Mouse (Mus musculus) ovary, postnatal 36 days (tissue): Measurements from ENCODE around the gene Stx2.
A peak's percentile ranks its signal among the peaks of the same experiment; 100 is the strongest.
"Not testable (repeated sequence)": the region's sequence is repeated elsewhere in the genome, so short reads cannot be mapped to it uniquely, and the experiment has no call there.

Experiments used
- DNase-seq: peaks from one replicate; pipeline ENCODE4 v3.0.0; 2022; ENCODE audit warnings: low spot score, mixed read lengths

The Stx2 gene

GRCm38 (mm10) chr5:129009577-129009976 is 1.2 kb upstream of the Stx2 start:
- no peak for DNase-seq

- DNase-seq: no peak
Measured at GRCm38 (mm10) chr5:129008008-129008407, 366 bp downstream of the Stx2 start.

- DNase-seq: no peak
Measured at GRCm38 (mm10) chr5:129007105-129007957, 1.0 kb downstream of the Stx2 start.

GRCm38 (mm10) chr5:129006031-129006788 is 2.2 kb downstream of the Stx2 start:
- no peak for DNase-seq

DNA sequence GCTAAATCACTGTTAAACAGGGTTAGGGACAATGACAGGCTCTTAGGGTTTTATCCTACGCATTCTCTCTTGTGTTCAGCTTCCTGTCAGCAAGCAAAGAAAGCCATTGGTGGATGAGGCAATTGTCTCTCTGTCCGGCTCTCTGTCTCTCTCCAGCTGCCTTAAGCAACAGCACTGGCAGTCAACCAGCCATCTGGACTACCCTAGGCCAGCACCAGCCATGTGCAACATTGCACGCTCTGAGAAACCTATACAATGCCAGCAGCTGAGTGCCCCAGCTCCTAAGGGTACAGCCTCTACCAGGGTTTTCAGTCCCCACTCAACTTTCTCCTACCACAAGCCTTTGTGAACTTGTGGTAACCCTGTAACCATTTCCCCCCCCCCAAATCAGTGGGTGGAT is 3.0 kb downstream of the Stx2 start:
- DNase-seq: peak; percentile 19

GRCm38 (mm10) chr5:129002571-129003011 is 5.8 kb downstream of the Stx2 start:
- no peak for DNase-seq

DNA sequence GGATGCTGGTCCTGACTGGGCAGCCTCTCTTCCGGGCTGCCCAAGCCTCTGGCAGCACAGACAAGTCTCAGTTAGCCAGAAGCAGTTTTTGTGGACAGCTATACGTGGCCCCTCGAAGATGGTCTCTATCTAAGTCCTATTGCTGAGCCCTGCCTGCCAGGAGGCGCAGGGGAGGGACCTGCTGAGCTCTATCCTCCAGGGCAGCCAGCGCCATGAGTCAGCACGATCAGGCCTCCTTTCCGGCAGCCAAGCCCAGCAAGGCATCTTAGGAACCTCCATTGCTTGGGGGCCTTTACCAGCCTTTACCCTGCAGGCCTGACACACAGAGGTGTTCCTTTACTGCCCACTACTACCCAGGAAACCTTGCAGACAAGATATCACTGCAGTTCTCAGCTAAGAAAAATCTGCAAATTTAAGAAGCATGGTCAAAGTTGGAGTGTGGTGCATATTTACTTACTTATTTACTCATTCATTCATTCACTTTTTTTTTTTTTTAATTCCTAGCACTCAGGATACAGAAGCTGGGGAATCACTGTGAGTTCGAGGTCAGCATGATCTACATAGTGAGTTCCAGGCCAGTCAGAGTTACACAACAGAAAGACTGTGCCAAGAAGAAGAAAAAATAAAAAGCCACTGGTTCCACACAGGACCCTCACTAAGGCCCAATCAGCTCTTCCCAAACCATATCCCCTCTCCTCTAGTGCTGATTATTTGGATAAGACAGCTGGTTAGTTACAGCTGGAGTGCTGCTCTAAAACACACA is 7.5 kb downstream of the Stx2 start:
- no peak for DNase-seq

GRCm38 (mm10) chr5:128987141-128987954 is 21.0 kb downstream of the Stx2 start:
- DNase-seq: no peak

- DNase-seq: no peak
Measured at GRCm38 (mm10) chr5:128985946-128986345, 22.4 kb downstream of the Stx2 start.

- DNase-seq: no peak
Measured at GRCm38 (mm10) chr5:128984536-128984935, 23.8 kb downstream of the Stx2 start.

- peak; percentile 56 for DNase-seq
Measured at GRCm38 (mm10) chr5:128981607-128982006, 26.8 kb downstream of the Stx2 start.

- no peak for DNase-seq
Measured at GRCm38 (mm10) chr5:128980857-128981256, 27.5 kb downstream of the Stx2 start.

DNA sequence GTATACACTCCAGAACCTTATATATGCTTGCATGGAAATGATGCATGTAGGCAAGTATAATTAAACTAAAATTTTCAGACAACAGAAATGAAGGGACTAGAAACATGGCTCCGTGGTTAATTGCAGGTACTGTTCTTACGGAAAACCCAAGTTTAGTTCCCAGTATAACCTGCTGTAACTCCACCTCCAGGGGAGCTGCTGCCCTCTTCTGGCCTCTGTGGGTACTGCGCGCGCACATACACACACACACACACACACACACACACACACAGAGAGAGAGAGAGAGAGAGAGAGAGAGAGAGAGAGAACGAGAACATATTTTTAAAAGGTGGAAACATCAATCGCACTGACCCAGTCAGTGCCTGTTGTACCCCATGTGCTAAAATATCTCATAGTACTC is 29.4 kb downstream of the Stx2 start:
- no peak for DNase-seq

DNA sequence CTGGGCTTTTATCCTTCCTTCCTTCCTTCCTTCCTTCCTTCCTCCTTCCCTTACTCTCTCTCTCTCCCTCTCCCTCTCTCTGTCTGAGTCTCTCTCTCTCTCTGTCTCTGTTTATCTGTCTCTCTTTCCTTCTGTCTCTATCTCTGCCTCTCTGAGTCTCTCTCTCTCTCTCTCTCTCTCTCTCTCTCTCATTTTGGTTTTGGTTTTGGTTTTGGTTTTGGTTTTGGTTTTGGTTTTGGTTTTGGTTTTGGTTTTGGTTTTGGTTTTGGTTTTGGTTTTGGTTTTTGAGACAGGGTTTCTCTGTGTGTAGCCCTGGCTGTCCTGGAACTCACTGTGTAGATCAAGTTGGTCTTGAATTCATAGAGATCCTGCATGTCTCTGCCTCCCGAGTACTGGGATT is 30.9 kb downstream of the Stx2 start:
- DNase-seq: not testable (repeated sequence)

GRCm38 (mm10) chr5:128976266-128976665 is 32.1 kb downstream of the Stx2 start:
- DNase-seq: peak; percentile 31

DNA sequence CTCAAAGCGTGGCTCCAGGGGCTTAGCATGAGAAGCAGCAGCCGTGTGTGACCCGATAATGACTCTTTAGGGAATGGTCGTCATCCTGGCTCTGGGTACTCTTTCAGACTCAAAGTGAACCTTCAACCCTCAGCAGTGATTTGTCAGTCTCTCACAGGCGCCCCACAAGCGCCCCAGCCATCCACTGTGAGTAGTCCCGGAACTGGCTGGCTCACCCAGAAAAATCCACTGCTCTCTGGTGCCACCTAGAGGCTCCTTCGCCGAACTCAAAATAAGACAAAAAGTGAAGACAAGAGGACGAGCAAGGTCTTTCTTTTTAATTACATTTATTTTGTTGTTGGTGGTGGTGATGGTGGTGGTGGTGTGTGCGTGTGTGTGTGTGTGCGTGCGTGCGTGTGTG is 37.1 kb downstream of the Stx2 start:
- DNase-seq: peak; percentile 57

DNA sequence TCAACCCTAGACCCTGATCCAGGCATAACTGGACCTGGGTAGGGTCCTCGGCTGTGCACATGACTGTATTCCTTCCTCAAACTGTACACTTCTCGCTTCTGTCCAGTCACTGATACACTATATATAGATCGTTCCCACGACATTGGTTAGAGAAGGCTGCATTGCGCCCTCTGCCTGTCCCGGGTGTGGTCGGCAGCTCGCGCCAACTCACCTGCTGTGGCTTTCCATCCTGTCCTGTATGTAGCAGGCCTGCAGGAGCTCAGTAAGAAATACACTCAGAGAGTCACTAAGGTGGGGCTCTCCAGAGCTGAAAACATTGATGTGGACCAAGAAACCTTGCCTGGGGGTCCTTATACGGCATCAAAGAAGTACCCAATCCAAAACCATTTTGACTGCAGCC is 37.5 kb downstream of the Stx2 start:
- no peak for DNase-seq

GRCm38 (mm10) chr5:128964353-128964752 is 44.0 kb downstream of the Stx2 start:
- DNase-seq: no peak

DNA sequence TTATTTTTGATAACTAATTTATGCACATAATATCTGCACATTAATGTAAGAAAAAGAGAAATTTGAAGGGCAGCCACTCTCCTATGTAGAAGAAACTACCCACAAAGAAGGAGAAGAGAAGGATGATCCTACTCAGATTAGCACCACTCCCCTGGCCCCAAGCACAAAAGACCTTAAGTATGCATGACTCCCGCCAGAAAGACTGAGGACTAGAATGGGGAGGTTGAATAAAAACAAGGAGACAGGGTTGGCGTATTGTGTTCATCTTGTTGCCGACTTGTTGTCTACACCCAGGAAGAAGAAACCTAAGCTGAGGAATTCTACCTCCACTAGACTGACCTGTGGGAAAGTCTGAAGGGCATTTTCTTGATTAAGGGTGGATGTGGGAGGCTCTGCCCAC is 49.5 kb downstream of the Stx2 start:
- DNase-seq: no peak

- not testable (repeated sequence) for DNase-seq
Measured at GRCm38 (mm10) chr5:128954371-128954770, 54.0 kb downstream of the Stx2 start.

- DNase-seq: no peak
Measured at GRCm38 (mm10) chr5:128953278-128954070, 54.9 kb downstream of the Stx2 start, which contains the start of gene Rimbp2. TSS of gene Rimbp2 (minus strand) at chr5:128953486.
